Mouse (Mus musculus): Measurements from ENCODE around the gene Ccdc6. TPM values are rescaled to one million over a fixed set of nuclear protein-coding genes. Genes with fewer than 3 reads are reported as not detected.

Ccdc6 gene
- polyA plus RNA-seq (2015; fragmentation: Nextera tagmentation; extraction: Ambion mirVana): 10.7 and 11.3 TPM in 2 replicates

DNA sequence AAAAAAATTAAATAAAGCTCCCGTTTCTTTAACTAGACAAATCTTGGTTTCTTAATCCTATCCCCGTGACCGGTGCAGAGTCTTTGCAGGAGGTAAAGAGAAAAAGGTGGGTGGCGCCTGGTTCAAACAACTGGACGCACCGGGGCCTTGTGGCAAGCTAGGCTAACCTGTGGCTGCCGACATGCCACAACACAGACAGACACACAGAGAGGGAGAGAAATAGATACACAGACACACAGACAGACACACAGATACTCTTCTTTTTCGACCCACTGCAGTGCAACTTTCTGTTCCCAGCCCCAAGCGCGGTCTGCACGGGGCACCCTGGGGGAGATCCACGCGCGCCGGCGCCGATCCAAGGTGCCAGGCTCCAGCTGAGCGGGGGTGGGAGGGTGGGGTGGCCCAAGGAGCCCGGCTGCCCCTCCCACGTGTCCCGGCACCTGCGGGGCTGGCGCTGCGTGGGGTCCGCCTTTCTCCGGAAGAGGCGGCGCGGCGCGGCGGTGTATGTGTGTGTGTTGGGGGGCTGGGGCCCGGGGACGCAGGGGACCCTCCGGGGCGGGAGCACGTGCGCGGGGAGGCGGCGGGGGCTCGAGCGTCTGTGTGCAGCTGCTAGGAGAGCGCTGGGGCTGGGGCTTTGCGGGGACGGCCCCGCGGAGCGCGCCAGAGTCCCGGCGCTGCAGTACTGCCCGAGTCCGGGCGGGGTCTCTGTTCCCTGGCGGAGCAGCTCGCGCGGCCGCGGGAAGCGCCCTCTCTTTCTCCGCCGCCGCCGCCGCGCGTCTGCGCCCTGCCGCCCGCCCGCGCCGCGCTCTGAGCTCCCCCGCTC lies at the start of gene Ccdc6:
TSS of gene Ccdc6 (plus strand) at position 756 of the 823 bp plus-strand sequence.
- 5% methylated on average over 37 of the region's 77 CpGs for WGBS
- Histone ChIP-seq H3K4me3 (ENCODE audit: low read depth, low read length) (peak within 1 kb of the TSS; percentile 95), H3K4me1 (ENCODE audit: insufficient read depth, low read depth, low read length) (peaks cover 16% of the 10 kb centered on the region), H3K9ac (replicated peaks; ENCODE audit: low read depth) (peak within 1 kb of the TSS; percentile 82), H3K36me3 (ENCODE audit: insufficient read depth, low read length) (no peaks in the 10 kb centered on the region), H3K27ac (ENCODE audit: low read length) (peak within 1 kb of the TSS; percentile 90), H3K4me2 (replicated peaks; ENCODE audit: low read depth, low read length) (peak within 1 kb of the TSS; percentile 85), H3K9me3 (ENCODE audit: low read length) (no peaks in the 10 kb centered on the region), H3K27me3 (replicated peaks; ENCODE audit: insufficient read depth, low read length) (no peaks in the 10 kb centered on the region)
- ATAC-seq (peak; percentile 88), DNase-seq (ENCODE audit: low spot score) (peak; percentile 93)
- TF ChIP-seq EP300 (IDR thresholded peaks at IDR 0.05) (no peak), CTCF (IDR thresholded peaks at IDR 0.05) (peak; percentile 71)

DNA sequence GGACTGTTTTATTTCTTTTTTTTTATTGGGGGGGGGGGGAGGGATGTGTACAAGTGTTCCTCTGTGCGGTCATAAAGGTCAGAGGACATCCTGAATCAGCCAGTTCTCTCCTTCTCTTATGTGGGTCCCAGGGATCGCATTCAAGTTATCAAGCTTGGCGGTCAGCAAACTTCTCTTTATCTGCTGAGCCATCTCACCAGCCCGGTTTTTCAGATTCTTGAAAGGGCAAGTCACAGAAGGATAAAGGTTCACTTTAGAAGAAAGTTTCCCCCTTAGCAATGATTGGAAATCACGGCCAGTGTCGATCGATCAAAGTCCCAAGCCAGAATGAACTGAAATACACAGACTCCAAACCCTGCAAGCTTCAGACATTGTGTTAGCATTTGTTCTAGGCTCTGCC lies 47.1 kb upstream of the Ccdc6 start:
- Histone ChIP-seq H3K27me3 (replicated peaks; ENCODE audit: insufficient read depth, low read length) (no peaks in the 10 kb centered on the region), H3K4me1 (ENCODE audit: insufficient read depth, low read depth, low read length) (no peaks in the 10 kb centered on the region), H3K36me3 (ENCODE audit: insufficient read depth, low read length) (no peaks in the 10 kb centered on the region), H3K4me2 (replicated peaks; ENCODE audit: low read depth, low read length) (no peak overlapping the region), H3K27ac (ENCODE audit: low read length) (no peak overlapping the region), H3K4me3 (ENCODE audit: low read depth, low read length) (no peak overlapping the region), H3K9ac (replicated peaks; ENCODE audit: low read depth) (no peak overlapping the region), H3K9me3 (ENCODE audit: low read length) (no peaks in the 10 kb centered on the region)
- TF ChIP-seq CTCF (IDR thresholded peaks at IDR 0.05) (no peak), EP300 (IDR thresholded peaks at IDR 0.05) (no peak)
- no peak for ATAC-seq
- no peak for DNase-seq (ENCODE audit: low spot score)
- WGBS: 53% methylated on average over 7 of the region's 7 CpGs

DNA sequence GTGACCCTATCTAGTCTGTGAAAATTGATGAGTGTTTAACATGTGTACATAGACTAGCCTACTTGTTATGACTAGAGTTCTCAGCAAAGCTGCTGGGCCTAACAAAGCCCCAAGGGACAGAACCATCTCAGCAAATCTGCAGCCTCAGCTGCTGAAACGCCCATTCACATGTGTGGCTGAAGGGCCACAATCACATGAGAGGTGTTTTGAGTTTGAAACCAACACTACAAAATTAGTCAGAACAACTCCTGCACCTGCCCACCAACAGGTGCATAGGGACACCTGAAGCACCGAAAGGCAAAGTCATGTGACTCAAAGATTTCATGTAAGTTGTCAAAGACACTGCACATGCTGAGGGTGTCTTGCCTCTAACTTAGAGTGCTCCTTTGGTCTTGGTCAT lies 41.6 kb upstream of the Ccdc6 start:
- DNase-seq (ENCODE audit: low spot score) (no peak), ATAC-seq (no peak)
- no peaks in the 10 kb centered on the region for H3K4me1 ChIP-seq (ENCODE audit: insufficient read depth, low read depth, low read length)
- no peak for TF ChIP-seq CTCF (IDR thresholded peaks at IDR 0.05)
- TF ChIP-seq EP300 (IDR thresholded peaks at IDR 0.05): no peak
- H3K9ac ChIP-seq (replicated peaks; ENCODE audit: low read depth): no peak overlapping the region
- H3K27ac ChIP-seq (ENCODE audit: low read length): no peak overlapping the region
- no peaks in the 10 kb centered on the region for H3K9me3 ChIP-seq (ENCODE audit: low read length)
- H3K4me2 ChIP-seq (replicated peaks; ENCODE audit: low read depth, low read length): no peak overlapping the region
- H3K27me3 ChIP-seq (replicated peaks; ENCODE audit: insufficient read depth, low read length): no peaks in the 10 kb centered on the region
- 82% methylated on average over 2 of the region's 2 CpGs for WGBS
- H3K36me3 ChIP-seq (ENCODE audit: insufficient read depth, low read length): no peaks in the 10 kb centered on the region
- H3K4me3 ChIP-seq (ENCODE audit: low read depth, low read length): no peak overlapping the region

DNA sequence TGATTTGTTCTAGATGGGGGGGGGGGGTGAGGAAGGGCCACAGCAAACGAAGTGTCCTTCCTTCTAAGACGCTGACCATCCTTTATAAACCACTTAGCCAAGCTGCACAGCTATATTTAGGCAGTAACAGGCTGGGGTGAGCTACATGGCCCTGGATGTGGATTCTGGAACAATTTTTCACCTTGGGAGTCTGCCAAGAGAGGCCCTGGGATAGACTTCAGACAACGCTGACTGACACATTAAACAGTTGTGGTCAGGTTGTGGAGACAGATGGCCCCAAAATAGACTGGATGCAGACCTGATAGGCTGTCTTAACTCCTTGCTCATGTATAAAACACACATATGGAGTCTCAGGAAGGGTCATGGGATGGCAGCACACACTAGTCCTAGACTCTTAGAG lies 39.9 kb upstream of the Ccdc6 start:
- WGBS: 55% methylated on average over 3 of the region's 3 CpGs
- DNase-seq (ENCODE audit: low spot score) (no peak), ATAC-seq (peak; percentile 90)
- Histone ChIP-seq H3K4me3 (ENCODE audit: low read depth, low read length) (no peak overlapping the region), H3K4me2 (replicated peaks; ENCODE audit: low read depth, low read length) (no peak overlapping the region), H3K27me3 (replicated peaks; ENCODE audit: insufficient read depth, low read length) (no peaks in the 10 kb centered on the region), H3K4me1 (ENCODE audit: insufficient read depth, low read depth, low read length) (no peaks in the 10 kb centered on the region), H3K9ac (replicated peaks; ENCODE audit: low read depth) (no peak overlapping the region), H3K27ac (ENCODE audit: low read length) (no peak overlapping the region), H3K9me3 (ENCODE audit: low read length) (no peaks in the 10 kb centered on the region), H3K36me3 (ENCODE audit: insufficient read depth, low read length) (no peaks in the 10 kb centered on the region)
- TF ChIP-seq EP300 (IDR thresholded peaks at IDR 0.05) (peak; percentile 32; the same call in 1 of the 2 replicates), CTCF (IDR thresholded peaks at IDR 0.05) (no peak)

DNA sequence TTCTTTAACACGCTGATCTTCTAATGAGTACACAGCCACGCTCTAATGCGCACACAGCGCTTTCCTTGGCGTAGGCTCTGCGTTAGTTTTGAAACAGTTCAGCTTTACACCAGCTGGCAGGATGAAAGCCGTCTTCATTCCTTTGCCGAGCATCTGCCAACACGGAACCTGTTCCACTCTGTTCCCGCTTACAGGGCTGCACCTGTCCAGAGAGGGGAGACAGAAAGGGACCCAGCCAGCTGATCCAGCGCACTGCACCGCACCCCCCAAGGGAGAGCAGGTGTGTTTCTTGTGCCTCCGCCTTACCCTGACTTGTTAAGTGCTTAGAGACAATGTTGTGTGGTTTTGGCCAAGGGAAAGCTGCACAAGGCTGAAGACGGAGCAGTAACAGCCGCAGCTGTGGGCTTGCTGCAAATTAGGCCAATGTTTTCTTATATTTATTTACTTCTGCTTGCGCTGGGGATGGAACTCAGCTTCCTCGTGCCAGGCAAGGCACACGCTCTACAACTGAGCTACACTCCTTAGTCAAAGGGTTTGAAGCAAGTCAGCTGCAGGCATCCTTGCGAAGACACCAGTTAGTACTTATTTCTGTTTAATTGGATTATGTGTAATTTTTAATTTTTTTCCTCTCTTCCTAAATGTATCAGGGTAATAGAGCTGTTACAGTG lies 36.8 kb upstream of the Ccdc6 start:
- H3K4me2 ChIP-seq (replicated peaks; ENCODE audit: low read depth, low read length): 0 out of 2 replicates have a peak overlapping the region, but pooled peaks have one; percentile 17
- no peaks in the 10 kb centered on the region for H3K27me3 ChIP-seq (replicated peaks; ENCODE audit: insufficient read depth, low read length)
- 0 out of 2 replicates have a peak, but pooled peaks have one; percentile 5 for ATAC-seq
- TF ChIP-seq CTCF (IDR thresholded peaks at IDR 0.05) (no peak), EP300 (IDR thresholded peaks at IDR 0.05) (no peak)
- WGBS: 47% methylated on average over 19 of the region's 19 CpGs
- no peaks in the 10 kb centered on the region for H3K36me3 ChIP-seq (ENCODE audit: insufficient read depth, low read length)
- peak; percentile 36 for DNase-seq (ENCODE audit: low spot score)
- H3K9me3 ChIP-seq (ENCODE audit: low read length): no peaks in the 10 kb centered on the region
- H3K4me3 ChIP-seq (ENCODE audit: low read depth, low read length): no peak overlapping the region
- no peaks in the 10 kb centered on the region for H3K4me1 ChIP-seq (ENCODE audit: insufficient read depth, low read depth, low read length)
- H3K27ac ChIP-seq (ENCODE audit: low read length): no peak overlapping the region
- H3K9ac ChIP-seq (replicated peaks; ENCODE audit: low read depth): no peak overlapping the region

DNA sequence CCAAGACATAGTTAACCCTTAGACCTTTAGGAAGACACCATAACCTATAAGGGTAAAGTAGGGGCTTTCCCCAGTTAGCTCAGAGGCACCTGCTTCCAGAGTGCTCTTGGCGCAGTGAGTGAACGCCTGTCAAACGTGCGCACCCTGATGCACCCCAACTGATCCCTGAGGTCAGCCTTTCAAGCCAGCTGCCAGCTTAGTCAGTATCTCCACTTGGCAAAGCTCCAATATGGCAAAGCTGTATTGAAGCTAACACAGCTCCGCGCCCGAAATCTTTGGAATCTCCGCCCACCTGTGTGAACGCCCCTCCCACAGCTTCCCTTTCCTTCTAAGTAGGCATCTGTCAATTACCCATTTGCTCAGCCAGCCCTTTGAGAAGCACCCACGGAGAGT lies 36.2 kb upstream of the Ccdc6 start:
- no peaks in the 10 kb centered on the region for H3K4me1 ChIP-seq (ENCODE audit: insufficient read depth, low read depth, low read length)
- 30% methylated on average over 10 of the region's 10 CpGs for WGBS
- no peaks in the 10 kb centered on the region for H3K36me3 ChIP-seq (ENCODE audit: insufficient read depth, low read length)
- TF ChIP-seq EP300 (IDR thresholded peaks at IDR 0.05): no peak
- TF ChIP-seq CTCF (IDR thresholded peaks at IDR 0.05): no peak
- H3K4me2 ChIP-seq (replicated peaks; ENCODE audit: low read depth, low read length): no peak overlapping the region
- no peak overlapping the region for H3K4me3 ChIP-seq (ENCODE audit: low read depth, low read length)
- ATAC-seq (no peak), DNase-seq (ENCODE audit: low spot score) (no peak)
- no peak overlapping the region for H3K27ac ChIP-seq (ENCODE audit: low read length)
- no peaks in the 10 kb centered on the region for H3K9me3 ChIP-seq (ENCODE audit: low read length)
- H3K9ac ChIP-seq (replicated peaks; ENCODE audit: low read depth): no peak overlapping the region
- no peaks in the 10 kb centered on the region for H3K27me3 ChIP-seq (replicated peaks; ENCODE audit: insufficient read depth, low read length)

All from lung, postnatal 0 days (tissue).